Mouse (Mus musculus) layer of hippocampus, adult 6 months (tissue): ENCODE measurements around the gene Rps5. TPM values are rescaled to one million over a fixed set of nuclear protein-coding genes. Genes with fewer than 3 reads are reported as not detected.

Experiments used
- long read RNA-seq, 2 experiments: library from polyadenylated mRNA; unstranded; transcript quantifications; one replicate each; pipeline ENCODE4 v2.0.0; 2019 to 2020
- polyA plus RNA-seq: library from polyadenylated mRNA; unstranded; fragments of <200 nt; fragmentation: Nextera tagmentation; gene quantifications from 2 replicates; pipeline ENCODE4 v1.2.3, GENCODE M21; 2021

Rps5 gene
- 627 and 629 TPM in 2 replicates for polyA plus RNA-seq
- long read RNA-seq, experiment 1, transcript Rps5-201 (6 exons, 761 nt) = major isoform, 290 of 312 reads
- long read RNA-seq, experiment 1, partial matches to known transcripts = 18 of 312 reads
- long read RNA-seq, experiment 1, other reads (novel, unspliced or antisense) = 0 of 312 reads
- long read RNA-seq, experiment 2, transcript Rps5-201 (6 exons, 761 nt) = major isoform, 18 of 20 reads
- long read RNA-seq, experiment 2, partial matches to known transcripts = 0 of 20 reads
- long read RNA-seq, experiment 2, other reads (novel, unspliced or antisense) = 2 of 20 reads

GRCm38 (mm10) chr7:12921705-12922465 lies at the start of gene Rps5:
TSS of gene Rps5 (plus strand) at chr7:12922290.

GRCm38 (mm10) chr7:12880911-12881660 lies 41.0 kb upstream of the Rps5 start, which contains the start of gene Zfp128:
TSS of gene Zfp128 (plus strand) at chr7:12881177.

GRCm38 (mm10) chr7:12897655-12898410 lies 24.3 kb upstream of the Rps5 start, which contains the start of gene Zscan22:
TSS of gene Zscan22 (plus strand) at chr7:12897815.

GRCm38 (mm10) chr7:12927191-12927680 lies 5.1 kb downstream of the Rps5 start, which contains the start of gene Rnf225:
TSS of gene Rnf225 (plus strand) at chr7:12927416.

GRCm38 (mm10) chr7:12965678-12966091 lies 43.6 kb downstream of the Rps5 start, which contains the start of gene Zfp324:
TSS of gene Zfp324 (plus strand) at chr7:12965838.

Other genes with a start within 250 kb of the Rps5 start
- not detected in 2 replicates for gene Vmn2r55, start 237.3 kb upstream of the Rps5 start, polyA plus RNA-seq
- gene Vmn2r56, start 187.3 kb upstream of the Rps5 start, polyA plus RNA-seq = not detected in 2 replicates
- 8.7 and 8.8 TPM in 2 replicates for gene Zscan18, start 118.7 kb upstream of the Rps5 start, polyA plus RNA-seq
- 7.9 and 9.7 TPM in 2 replicates for gene Zfp329, start 103.4 kb upstream of the Rps5 start, polyA plus RNA-seq
- 8.4 and 8.5 TPM in 2 replicates for gene Zfp110, start 87.5 kb upstream of the Rps5 start, polyA plus RNA-seq
- gene Zfp128, start 41.1 kb upstream of the Rps5 start, polyA plus RNA-seq = 3.5 TPM in 2 replicates
- 11.5 and 11.8 TPM in 2 replicates for gene Zscan22, start 24.5 kb upstream of the Rps5 start, polyA plus RNA-seq
- gene Rnf225, start 5.1 kb downstream of the Rps5 start, polyA plus RNA-seq = 0.39 TPM in 2 replicates
- 2.2 TPM in 2 replicates for gene Zfp324, start 43.5 kb downstream of the Rps5 start, polyA plus RNA-seq
- 3.7 and 4.2 TPM in 2 replicates for gene Zfp446, start 55.6 kb downstream of the Rps5 start, polyA plus RNA-seq
- 0.06 TPM in 1 of 2 replicates, not detected in the other for gene Slc27a5, start 75.9 kb downstream of the Rps5 start, polyA plus RNA-seq
- gene Trim28, start 76.8 kb downstream of the Rps5 start, polyA plus RNA-seq = 83.4 and 85.0 TPM in 2 replicates
- 8.1 and 9.6 TPM in 2 replicates for gene Zbtb45, start 87.7 kb downstream of the Rps5 start, polyA plus RNA-seq
- 316 and 338 TPM in 2 replicates for gene Chmp2a, start 112.5 kb downstream of the Rps5 start, polyA plus RNA-seq
- 23.7 and 27.4 TPM in 2 replicates for gene Ube2m, start 116.0 kb downstream of the Rps5 start, polyA plus RNA-seq
- 6.5 and 7.3 TPM in 2 replicates for gene Mzf1, start 132.5 kb downstream of the Rps5 start, polyA plus RNA-seq
- not detected in 2 replicates for gene Vmn1r85, start 172.9 kb downstream of the Rps5 start, polyA plus RNA-seq
- not detected in 2 replicates for gene Vmn1r86, start 197.6 kb downstream of the Rps5 start, polyA plus RNA-seq
- not detected in 2 replicates for gene Vmn1r87, start 217.9 kb downstream of the Rps5 start, polyA plus RNA-seq
- gene Vmn1r88, start 237.3 kb downstream of the Rps5 start, polyA plus RNA-seq = not detected in 2 replicates